Mouse (Mus musculus): ENCODE results near the gene Lrrc7. TPM values are rescaled to one million over a fixed set of nuclear protein-coding genes. Genes with fewer than 3 reads are reported as not detected.
A peak's percentile ranks its signal among the peaks of the same experiment; 100 is the strongest.

Gene Lrrc7
- total RNA-seq, 2 experiments from 2014 or later = not detected

DNA sequence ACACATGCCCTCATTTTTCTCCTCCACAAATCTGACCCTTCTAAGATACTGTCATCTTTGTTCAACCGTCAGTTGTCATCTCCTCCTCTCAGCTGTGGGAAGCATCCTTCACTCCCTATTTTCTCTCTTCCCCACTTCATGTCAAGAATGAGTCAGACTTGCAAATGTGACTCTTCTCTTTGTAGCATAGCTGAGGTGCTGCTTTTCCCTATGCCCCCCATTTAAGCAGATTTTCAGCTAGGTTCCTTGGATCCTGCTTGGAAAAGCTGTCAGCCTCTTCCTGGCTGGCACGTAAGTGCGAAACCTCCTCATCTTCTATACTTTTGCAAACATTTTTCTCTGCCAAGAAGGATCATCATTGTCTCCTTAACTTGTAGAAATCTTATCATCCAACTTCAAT lies 192.9 kb downstream of the Lrrc7 start:
- ATAC-seq (replicated peaks; ENCODE audit: poor library complexity) = no peak

DNA sequence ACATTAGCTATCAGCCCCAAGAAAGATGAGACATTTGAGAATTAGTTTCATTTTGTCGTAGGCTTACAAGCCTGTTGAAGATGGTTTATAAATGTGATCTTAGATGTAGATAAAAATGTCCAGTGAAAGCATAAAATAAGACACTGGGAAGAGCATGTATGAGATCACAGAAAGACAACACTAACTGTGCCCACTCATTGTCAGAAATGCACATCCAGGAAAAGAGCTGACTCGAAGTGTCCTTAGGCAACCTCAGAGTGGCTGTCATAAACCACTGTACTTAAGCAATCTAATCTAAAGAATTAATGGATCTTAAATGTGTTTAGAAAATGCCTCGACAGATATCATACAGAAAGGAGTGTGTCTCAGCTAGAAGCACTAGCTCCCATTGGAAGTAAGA lies 196.2 kb downstream of the Lrrc7 start:
- ATAC-seq (replicated peaks; ENCODE audit: poor library complexity) = no peak

DNA sequence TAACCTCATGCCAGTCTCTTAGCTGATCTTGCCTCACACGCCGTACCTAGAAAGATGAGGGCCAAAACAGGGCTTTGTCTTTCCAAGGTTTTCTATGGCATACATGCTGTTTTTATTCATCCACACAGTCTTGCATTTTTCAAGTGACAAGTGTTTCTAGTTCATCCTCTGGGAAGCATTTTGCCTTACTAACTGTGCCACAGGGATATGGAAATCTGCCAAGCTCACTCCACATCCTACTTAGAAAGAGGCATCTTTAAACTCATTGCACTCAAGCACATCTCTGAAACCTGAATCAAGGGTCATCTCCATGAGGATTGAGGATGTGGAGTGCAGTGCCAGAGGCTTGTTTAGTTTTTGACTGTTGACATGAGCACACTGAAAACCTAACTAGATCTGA lies 199.9 kb downstream of the Lrrc7 start:
- no peak for ATAC-seq (replicated peaks; ENCODE audit: poor library complexity)

DNA sequence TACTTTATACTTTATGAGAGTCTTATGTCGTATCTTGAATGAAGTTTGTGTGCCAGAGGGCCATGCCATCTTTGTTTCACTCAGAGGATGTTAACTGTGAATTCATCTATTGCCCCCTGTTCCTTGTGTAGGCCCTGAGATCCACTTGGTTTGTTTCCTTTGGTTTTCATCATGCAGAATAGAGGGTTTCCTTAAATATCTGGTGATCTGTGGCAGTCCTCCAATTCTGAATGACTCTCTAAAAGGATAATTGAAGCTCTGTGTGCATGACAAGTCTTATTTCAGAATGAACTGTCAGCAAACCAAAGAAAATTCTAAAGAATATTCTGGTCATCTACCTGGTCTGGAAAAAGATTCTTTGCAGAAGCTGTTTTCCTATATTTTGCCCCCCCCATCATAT lies 205.3 kb downstream of the Lrrc7 start:
- ATAC-seq (replicated peaks; ENCODE audit: poor library complexity) = no peak

DNA sequence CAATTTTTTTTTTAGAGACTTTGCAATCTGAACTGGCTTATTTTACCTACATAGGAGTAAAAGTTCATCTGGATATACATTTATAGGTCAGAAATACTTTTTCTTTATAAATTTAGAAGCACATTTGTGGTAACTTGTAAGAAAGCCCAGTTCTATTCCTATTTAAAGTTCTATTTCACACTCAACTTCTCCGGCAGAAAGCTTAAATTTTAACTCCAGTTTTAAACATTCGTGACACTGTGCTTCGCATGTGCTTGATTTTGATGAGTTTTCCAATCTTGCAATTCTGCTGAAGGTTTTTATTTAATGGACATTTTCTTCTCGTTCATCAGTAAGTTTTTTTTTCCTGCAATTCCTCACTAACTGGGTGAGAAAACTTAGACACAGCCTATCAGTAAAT lies 205.8 kb downstream of the Lrrc7 start:
- ATAC-seq (replicated peaks; ENCODE audit: poor library complexity) = no peak

DNA sequence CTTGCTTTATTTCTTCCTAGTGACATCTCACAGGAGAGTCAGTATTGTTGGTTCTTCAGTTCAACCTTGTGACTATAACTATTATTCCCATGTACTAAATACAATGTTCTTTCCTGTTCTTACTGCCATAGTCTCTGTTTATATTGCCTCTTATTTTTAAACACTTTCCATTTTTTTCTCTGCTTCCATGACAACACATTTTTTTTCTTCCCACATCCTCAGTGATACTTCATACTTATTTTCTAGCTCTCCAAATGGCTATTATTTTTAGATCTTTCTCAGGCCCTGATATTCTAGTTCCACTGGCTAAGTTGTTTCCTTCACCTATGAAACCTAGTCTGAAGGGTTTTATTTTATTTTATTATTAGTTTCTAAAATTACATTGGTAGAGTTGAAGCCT lies 221.2 kb downstream of the Lrrc7 start:
- no peak for ATAC-seq (replicated peaks; ENCODE audit: poor library complexity)

DNA sequence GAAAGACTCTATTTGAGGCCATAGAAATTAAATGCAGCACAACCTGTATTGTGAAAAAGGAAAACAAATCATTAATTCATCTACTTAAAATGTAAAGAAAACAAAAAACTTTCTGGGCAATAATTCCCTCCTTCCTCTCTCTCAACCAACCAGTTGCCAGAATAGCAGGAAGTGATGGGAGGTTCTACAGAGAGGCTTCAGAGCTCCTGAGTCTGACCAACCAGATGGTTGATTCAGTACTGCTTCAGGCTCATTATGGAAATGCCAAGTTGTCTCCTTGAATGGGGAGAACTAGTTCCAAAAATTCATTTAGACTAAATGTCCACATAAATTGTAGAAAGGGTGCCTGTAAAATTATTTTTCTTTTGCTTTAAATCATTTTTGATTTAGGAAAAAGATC lies 231.9 kb downstream of the Lrrc7 start:
- no peak for ATAC-seq (replicated peaks; ENCODE audit: poor library complexity)

DNA sequence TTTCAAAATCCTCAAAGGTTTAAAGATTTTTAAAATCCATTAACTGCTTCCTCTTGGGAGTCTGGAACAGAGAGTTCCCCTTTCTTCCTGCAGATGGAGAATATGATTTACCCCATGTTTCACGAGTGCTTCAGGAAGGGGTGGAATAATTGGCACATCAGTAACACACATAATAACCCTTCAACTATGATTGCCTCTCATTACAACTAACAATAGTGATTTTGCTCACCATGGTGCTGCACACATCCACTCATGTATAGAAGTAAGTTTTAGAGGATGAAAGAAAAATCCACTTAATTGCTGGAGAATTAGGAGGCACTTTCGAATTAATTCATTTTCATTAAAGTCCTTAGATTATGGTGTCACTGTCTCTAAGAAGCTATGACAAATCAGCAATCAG lies 251.6 kb downstream of the Lrrc7 start:
- ATAC-seq (replicated peaks; ENCODE audit: poor library complexity) = no peak

DNA sequence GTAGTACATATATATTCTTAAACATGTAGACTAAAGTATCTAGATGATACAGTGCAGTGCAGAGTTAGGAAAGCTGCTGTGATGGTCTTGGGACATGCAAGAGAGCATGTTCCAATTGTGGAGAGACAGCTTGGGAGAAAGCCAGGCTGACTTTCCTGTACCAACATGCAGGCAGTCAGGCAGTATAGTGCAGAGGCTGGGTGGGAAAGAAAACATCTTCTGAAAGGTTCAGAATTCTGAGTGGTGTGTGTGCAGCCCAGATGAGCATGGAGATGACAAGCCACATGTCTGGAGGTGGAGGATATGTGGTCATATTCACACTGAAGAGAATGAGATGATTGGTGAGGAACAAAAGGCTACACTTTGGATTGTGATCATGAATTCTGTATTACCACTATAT lies 254.6 kb downstream of the Lrrc7 start:
- ATAC-seq (replicated peaks; ENCODE audit: poor library complexity) = no peak

DNA sequence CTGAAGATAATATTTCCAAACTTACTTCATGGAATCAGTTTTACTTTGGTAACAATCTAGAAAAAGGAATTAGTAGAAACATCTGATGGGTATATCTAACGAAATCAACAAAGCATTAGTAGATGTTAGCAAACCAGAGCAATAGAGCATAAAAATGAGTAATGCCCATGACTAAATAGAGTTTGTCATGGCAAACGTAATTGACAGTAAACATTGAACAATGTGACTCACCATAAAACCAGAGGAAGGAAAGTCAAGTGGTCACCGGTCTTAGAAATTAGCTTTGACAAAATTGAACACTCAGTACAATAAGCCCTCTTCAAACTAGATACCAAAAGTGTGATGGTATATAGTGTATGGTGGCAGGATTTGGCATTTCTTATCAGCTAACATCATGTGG lies 263.3 kb downstream of the Lrrc7 start:
- no peak for ATAC-seq (replicated peaks; ENCODE audit: poor library complexity)

DNA sequence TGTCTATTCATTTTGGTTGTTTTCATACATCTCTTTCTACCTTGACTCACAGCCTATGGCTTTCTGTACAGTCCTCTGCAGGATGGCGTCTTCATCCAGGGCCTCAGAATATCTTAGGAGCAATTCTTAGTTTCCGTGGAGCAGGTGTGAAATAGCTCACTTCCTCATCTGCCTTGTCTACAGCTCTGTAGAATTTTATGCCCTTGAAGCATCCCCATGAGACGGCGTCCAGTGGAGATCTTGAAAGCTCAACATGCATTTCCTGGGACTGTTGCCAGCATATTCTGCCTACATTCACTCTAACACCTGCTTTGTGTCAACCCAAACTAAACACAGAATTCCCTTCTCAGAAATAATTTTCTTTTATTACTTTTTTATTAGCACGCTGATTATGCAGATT lies 267.0 kb downstream of the Lrrc7 start:
- no peak for ATAC-seq (replicated peaks; ENCODE audit: poor library complexity)

DNA sequence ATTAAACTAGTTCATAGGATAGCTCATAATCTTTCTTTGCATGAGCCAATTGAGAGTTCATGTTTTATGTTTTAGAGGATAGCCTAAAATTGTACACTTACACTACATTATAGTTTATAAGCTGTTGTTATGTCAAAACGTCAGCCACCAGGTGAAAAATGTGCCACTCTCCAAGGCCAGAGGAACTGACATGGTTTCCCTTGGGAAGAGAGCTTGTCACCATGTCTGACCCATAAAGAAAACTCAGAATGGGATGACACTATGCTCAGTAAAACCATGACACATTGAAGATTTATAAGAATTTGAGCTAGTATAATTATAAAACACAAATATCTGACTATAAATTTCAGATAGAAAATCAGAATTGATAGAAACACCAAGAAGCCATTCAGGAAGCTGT lies 277.6 kb downstream of the Lrrc7 start:
- no peak for ATAC-seq (replicated peaks; ENCODE audit: poor library complexity)

DNA sequence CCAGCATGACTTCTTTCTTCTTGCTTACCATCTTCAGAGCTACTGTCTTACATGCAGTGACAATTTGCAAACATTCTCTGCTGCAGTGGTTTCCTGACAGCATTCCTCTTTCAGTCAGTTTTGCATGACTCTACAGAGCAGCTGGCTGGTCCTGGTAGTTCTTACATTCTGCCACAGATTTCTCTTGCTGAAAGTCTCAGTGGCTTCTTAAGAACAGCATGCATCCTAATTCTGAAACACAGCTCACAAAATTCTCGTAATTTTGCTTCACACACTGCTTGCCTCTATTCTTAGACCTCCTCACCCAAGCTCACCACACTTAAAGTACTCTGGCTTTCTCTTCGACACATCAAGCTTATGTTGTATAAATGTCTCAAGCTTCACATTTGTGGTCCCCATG lies 283.4 kb downstream of the Lrrc7 start:
- no peak for ATAC-seq (replicated peaks; ENCODE audit: poor library complexity)

DNA sequence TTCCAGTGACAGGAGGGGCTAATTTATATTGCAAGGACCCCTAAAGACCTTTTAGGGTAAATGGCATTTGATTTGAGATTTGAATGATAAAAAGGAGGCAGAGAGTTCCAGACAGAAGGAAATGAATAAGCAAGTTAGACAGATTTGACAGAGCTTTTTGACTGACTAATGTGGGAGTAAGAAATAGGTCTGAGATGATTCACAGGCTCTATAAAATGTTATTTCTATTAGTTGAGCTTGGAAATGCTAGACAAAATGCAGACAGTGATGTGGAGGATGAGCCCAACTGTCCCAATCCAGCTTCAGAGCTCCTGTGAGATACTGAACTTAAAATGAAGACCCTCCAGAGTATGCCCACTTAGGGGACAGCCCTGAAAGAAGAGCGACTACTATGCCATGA lies 289.3 kb downstream of the Lrrc7 start:
- no peak for ATAC-seq (replicated peaks; ENCODE audit: poor library complexity)

DNA sequence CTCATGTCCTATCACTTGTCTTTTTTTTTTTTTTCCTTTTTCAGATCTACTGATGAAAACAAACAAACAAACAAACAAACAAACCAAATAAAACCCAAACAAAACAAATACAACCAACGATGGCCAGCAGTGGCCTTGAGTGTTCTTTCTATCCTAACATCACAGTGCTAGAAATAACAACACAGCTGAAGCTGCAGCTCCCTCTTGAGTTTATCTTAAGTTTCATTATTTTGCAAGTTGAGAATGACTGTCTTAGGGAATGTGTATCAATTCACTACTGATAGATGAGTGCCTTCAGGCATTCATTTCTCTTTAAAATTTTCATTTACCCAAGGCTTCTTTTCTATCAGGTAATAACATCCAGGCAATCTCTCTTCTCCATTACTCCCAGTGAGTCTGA lies 291.1 kb downstream of the Lrrc7 start:
- no peak for ATAC-seq (replicated peaks; ENCODE audit: poor library complexity)

DNA sequence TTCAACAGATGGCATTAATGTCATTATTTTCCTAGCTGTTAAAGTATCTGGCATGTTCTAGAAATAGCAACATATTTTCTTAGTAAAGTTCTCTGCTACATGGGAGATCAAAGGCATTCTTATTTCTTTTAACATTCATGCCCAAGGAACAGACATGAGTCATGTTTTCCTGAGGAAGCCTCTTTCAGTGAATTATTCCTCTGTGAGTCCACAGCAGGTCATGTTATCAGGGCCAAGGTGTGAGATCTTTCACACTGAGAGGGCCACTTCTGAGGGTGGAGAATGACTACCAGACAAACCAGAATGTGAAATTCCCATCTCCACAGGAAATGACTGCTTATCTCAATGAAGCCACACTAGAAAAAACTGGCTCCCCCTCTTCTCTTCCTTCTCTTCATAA lies 309.4 kb downstream of the Lrrc7 start:
- no peak for ATAC-seq (replicated peaks; ENCODE audit: poor library complexity)

DNA sequence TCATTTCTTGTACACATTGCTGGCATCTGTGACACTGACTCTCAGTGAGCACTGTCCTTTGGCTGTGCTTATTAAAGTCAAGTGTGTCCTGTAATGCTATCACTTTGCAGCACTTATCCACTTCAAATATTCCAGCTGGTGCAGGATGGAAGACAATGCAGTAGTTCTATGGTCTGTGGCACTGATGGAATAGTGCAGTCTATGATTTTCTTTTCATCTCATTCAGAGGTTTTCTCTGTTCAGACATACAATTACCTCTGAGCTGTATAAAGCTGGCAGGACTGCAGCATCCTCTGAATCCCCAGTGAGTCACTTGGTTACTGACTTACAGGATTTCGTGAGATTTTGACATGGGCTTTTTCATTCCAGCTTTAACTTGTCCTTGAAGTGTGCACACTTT lies 314.3 kb downstream of the Lrrc7 start:
- ATAC-seq (replicated peaks; ENCODE audit: poor library complexity) = no peak

DNA sequence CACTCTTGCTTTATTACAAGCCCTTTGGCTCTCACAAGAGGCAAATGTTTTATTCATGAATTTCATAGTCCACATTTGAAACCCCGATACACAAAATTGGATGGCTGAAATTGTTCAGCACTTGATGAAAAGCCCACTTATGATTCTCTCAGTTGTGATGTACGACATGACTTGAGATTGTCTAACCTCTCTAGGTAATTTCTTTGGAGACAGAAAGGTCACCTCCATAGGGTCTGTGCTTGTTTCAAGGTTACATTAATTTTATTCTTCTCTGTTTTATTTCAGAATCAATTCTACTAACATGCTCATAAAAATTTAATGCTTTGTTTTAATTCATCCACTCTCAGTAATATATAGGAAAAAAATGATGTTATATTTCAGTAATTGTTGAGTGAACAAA lies 351.4 kb downstream of the Lrrc7 start:
- no peak for ATAC-seq (replicated peaks; ENCODE audit: poor library complexity)

DNA sequence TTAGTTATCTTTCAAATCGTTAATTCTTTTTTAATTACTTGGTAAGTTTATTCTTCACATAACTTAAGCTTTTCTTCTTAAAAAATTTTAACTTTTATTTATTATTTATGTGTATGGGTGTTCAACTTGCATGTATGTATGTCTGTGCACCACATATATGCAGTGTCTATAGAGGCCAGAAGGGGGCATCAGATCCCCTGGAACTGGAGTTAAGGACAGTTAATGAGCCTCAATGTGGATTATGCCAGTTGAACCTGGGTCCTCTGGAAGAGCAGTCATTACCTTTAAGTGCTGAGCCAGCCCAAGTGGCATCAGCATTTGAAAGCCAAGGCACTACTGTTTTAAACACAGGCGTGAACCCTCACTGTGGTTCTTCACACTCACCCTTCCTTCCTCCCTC lies 352.0 kb downstream of the Lrrc7 start:
- peak; percentile 72 for ATAC-seq (replicated peaks; ENCODE audit: poor library complexity)

DNA sequence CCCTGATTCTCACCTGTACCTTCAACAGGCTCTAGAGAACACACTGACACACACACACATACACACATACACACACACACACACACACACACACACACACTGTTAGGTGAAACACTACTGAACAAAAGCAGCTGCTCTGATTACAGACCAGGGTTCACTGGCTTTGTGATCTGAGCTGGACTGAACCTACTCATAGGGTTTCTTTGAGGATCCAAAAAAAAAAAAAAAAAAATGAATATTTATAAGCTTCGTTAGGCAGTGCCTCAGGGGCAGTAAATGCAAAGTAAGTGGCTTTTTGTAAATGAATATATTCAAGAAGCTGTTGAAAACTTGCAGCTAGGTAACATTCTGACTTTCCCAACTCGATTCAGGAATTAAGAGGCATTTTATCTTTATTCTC lies 354.2 kb downstream of the Lrrc7 start:
- ATAC-seq (replicated peaks; ENCODE audit: poor library complexity) = no peak

DNA sequence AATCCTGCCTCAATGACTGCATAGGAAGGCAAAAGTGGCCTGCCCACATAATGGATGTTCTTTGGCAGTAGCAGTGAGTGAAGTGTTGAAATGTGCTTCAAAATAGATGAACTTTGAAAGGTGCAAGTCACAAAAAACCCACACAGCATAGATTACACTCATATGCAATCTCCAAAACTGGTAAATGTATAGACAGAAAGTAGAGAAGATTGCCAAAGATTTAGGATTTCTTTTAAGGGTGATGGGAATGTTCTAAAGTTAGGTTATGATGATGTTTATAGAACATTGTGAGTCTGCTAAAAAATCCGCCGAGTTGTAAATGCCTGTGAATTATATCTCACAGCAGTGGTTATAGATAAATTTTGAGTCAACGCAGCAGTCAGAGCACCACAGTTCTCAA lies 359.2 kb downstream of the Lrrc7 start:
- ATAC-seq (replicated peaks; ENCODE audit: poor library complexity) = no peak

DNA sequence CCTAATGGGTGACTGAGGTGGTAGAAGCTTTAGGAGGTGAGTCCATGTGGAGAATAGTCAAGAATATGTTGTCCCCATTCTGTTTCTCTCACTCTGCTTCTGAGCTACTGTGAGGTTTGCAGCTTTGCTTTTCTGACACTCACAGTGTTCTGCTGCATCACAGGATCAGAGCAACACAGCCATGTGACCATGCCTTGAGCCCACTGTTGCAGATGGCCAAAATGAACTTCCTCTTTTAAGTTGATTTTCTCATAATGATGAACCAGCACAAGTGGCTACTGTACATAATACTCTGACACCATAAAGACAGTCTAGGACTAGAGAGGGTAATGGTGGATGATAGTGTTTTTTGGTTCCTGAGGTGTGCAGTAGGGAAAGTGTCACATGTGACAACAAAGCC lies 366.6 kb downstream of the Lrrc7 start:
- ATAC-seq (replicated peaks; ENCODE audit: poor library complexity) = peak; percentile 80

DNA sequence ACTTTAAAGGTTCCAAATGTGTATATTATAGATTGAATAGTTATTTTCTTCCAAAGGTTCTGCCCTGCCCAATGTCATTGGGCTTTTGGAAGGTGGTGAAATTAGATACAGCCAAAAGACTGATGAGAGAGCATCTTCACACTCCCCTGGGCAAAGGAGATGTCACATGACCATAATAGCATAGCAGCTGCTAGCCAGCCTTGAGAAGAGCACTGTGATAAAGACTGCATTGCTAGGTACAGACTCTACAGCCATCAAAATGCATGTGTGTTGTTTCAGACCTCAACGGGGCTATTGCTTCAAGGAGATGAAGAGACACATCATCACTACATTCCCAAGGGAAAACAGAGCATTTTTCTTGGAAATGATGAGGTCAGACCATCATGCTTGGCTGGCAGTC lies 368.8 kb downstream of the Lrrc7 start:
- no peak for ATAC-seq (replicated peaks; ENCODE audit: poor library complexity)
